Mouse (Mus musculus) hindbrain, embryonic 13.5 days (tissue): ENCODE measurements around the gene Epb41l3. TPM values are rescaled to one million over a fixed set of nuclear protein-coding genes. Genes with fewer than 3 reads are reported as not detected.

Experiments
- ATAC-seq: fragments of 200-750 bp; cut with Nextera tagmentation; 2 replicates; pipeline ENCODE4 v1.8.0; 2017; ENCODE audit warnings: moderate TSS enrichment; ENCODE audit not compliant: low FRiP score
- H3K27ac ChIP-seq: fragments of 300-500 bp; sonication (generic); 2 replicates; pipeline ENCODE4 v1.5.1; 2015; ENCODE audit warnings: inconsistent platforms, mild to moderate bottlenecking, moderate library complexity
- H3K27me3 ChIP-seq: fragments of 300-500 bp; sonication (generic); 2 replicates; pipeline ENCODE4 v1.6.1; 2015; ENCODE audit warnings: mild to moderate bottlenecking, inconsistent platforms
- H3K36me3 ChIP-seq: fragments of 300-500 bp; sonication (generic); 2 replicates; pipeline ENCODE4 v1.6.1; 2015; ENCODE audit warnings: mild to moderate bottlenecking, inconsistent platforms
- H3K4me1 ChIP-seq: fragments of 300-500 bp; sonication (generic); replicated peaks from 2 replicates; pipeline ENCODE4 v1.6.1; 2015; ENCODE audit warnings: inconsistent platforms
- H3K4me2 ChIP-seq: fragments of 300-500 bp; sonication (generic); 2 replicates; pipeline ENCODE4 v1.6.1; 2015; ENCODE audit warnings: inconsistent platforms, mild to moderate bottlenecking, moderate library complexity
- H3K4me3 ChIP-seq: fragments of 300-500 bp; sonication (generic); 2 replicates; pipeline ENCODE4 v1.5.1; 2015; ENCODE audit warnings: mild to moderate bottlenecking, inconsistent platforms
- H3K9ac ChIP-seq: fragments of 300-500 bp; sonication (generic); 2 replicates; pipeline ENCODE4 v1.6.1; 2015; ENCODE audit warnings: mild to moderate bottlenecking, inconsistent platforms
- H3K9me3 ChIP-seq: fragments of 300-500 bp; sonication (generic); 2 replicates; pipeline ENCODE4 v1.6.1; 2016; ENCODE audit warnings: inconsistent platforms
- WGBS: fragments of 180-500 bp; shearing (Covaris S2); methylation state at CpG from one replicate; pipeline ENCODE4 v1.1.7; 2015; 5-methylcytosine and 5-hydroxymethylcytosine counted together
- polyA plus RNA-seq: library from polyadenylated mRNA; unstranded; fragments of >200 nt; fragmentation: Nextera tagmentation; extraction: Ambion mirVana; gene quantifications from 2 replicates; pipeline ENCODE4 v1.2.1, GENCODE M21; 2015

Epb41l3 gene
- polyA plus RNA-seq, 1 experiment from 2014 or later: 75.4 TPM

- Histone ChIP-seq H3K36me3 (no peaks in the 10 kb centered on the region), H3K9ac (no peak overlapping the region), H3K27me3 (no peaks in the 10 kb centered on the region), H3K4me1 (peaks cover 3% of the 10 kb centered on the region), H3K9me3 (no peaks in the 10 kb centered on the region), H3K4me3 (no peak overlapping the region), H3K4me2 (no peak overlapping the region), H3K27ac (no peak overlapping the region)
- WGBS: 91% methylated on average over 6 of the region's 6 CpGs
- no peak for ATAC-seq
Measured at GRCm38 (mm10) chr17:69199827-69200226, 124.3 kb downstream of the Epb41l3 start.

GRCm38 (mm10) chr17:69200936-69201335 lies 125.5 kb downstream of the Epb41l3 start:
- Histone ChIP-seq H3K4me3 (no peak overlapping the region), H3K27me3 (no peaks in the 10 kb centered on the region), H3K9me3 (no peaks in the 10 kb centered on the region), H3K36me3 (no peaks in the 10 kb centered on the region), H3K4me2 (no peak overlapping the region), H3K9ac (no peak overlapping the region), H3K4me1 (no peaks in the 10 kb centered on the region; the same call in 1 of the 2 replicates), H3K27ac (no peak overlapping the region)
- 94% methylated on average over 8 of the region's 8 CpGs for WGBS
- no peak for ATAC-seq

GRCm38 (mm10) chr17:69205282-69205999 lies 130.0 kb downstream of the Epb41l3 start:
- H3K9me3 ChIP-seq: no peaks in the 10 kb centered on the region
- ATAC-seq: no peak
- no peak overlapping the region for H3K27ac ChIP-seq
- no peak overlapping the region for H3K4me3 ChIP-seq
- H3K9ac ChIP-seq: no peak overlapping the region
- peaks cover 7% of the 10 kb centered on the region for H3K36me3 ChIP-seq
- 91% methylated on average over 5 of the region's 5 CpGs for WGBS
- no peaks in the 10 kb centered on the region for H3K27me3 ChIP-seq
- peaks cover 24% of the 10 kb centered on the region for H3K4me1 ChIP-seq
- H3K4me2 ChIP-seq: no peak overlapping the region

- H3K4me2 ChIP-seq: no peak overlapping the region
Measured at GRCm38 (mm10) chr17:69207562-69208312, 132.3 kb downstream of the Epb41l3 start.

GRCm38 (mm10) chr17:69211065-69211464 lies 135.6 kb downstream of the Epb41l3 start:
- no peaks in the 10 kb centered on the region for H3K27me3 ChIP-seq
- H3K4me2 ChIP-seq: no peak overlapping the region
- H3K4me1 ChIP-seq: peaks cover 24% of the 10 kb centered on the region
- H3K9ac ChIP-seq: no peak overlapping the region
- peaks cover 20% of the 10 kb centered on the region for H3K36me3 ChIP-seq
- no peak for ATAC-seq
- no peak overlapping the region for H3K27ac ChIP-seq
- 0 out of 2 replicates have a peak, but pooled peaks cover 3% of the 10 kb centered on the region for H3K9me3 ChIP-seq
- H3K4me3 ChIP-seq: no peak overlapping the region

More at GRCm38 (mm10) chr17:69207562-69208312, 132.3 kb downstream of the Epb41l3 start:
- Histone ChIP-seq H3K27me3 (no peaks in the 10 kb centered on the region), H3K27ac (peak overlapping the region; percentile 70), H3K4me3 (peak overlapping the region; percentile 11; the same call in 1 of the 2 replicates), H3K9me3 (0 out of 2 replicates have a peak, but pooled peaks cover 3% of the 10 kb centered on the region), H3K36me3 (peaks cover 12% of the 10 kb centered on the region), H3K9ac (peak overlapping the region; percentile 51; the same call in 1 of the 2 replicates), H3K4me1 (peaks cover 24% of the 10 kb centered on the region)
- WGBS: 31% methylated on average over 15 of the region's 15 CpGs
- ATAC-seq: peak; percentile 67

GRCm38 (mm10) chr17:69216120-69216519 lies 140.6 kb downstream of the Epb41l3 start:
- Histone ChIP-seq H3K27me3 (no peaks in the 10 kb centered on the region), H3K36me3 (peaks cover 16% of the 10 kb centered on the region), H3K4me2 (no peak overlapping the region), H3K4me1 (no peaks in the 10 kb centered on the region), H3K9me3 (0 out of 2 replicates have a peak, but pooled peaks cover under 1% of the 10 kb centered on the region), H3K4me3 (no peak overlapping the region), H3K9ac (no peak overlapping the region), H3K27ac (no peak overlapping the region)
- no peak for ATAC-seq
- 95% methylated on average over 3 of the region's 3 CpGs for WGBS

GRCm38 (mm10) chr17:69220849-69221248 lies 145.4 kb downstream of the Epb41l3 start:
- ATAC-seq: no peak
- peaks cover 11% of the 10 kb centered on the region for H3K4me1 ChIP-seq
- H3K27ac ChIP-seq: no peak overlapping the region
- H3K9me3 ChIP-seq: no peaks in the 10 kb centered on the region
- H3K9ac ChIP-seq: no peak overlapping the region
- WGBS: 79% methylated on average over 7 of the region's 7 CpGs
- no peak overlapping the region for H3K4me3 ChIP-seq
- 0 out of 2 replicates have a peak, but pooled peaks cover 7% of the 10 kb centered on the region for H3K36me3 ChIP-seq
- no peak overlapping the region for H3K4me2 ChIP-seq
- no peaks in the 10 kb centered on the region for H3K27me3 ChIP-seq

GRCm38 (mm10) chr17:69221377-69221776 lies 145.9 kb downstream of the Epb41l3 start:
- ATAC-seq: no peak
- Histone ChIP-seq H3K4me2 (no peak overlapping the region), H3K36me3 (0 out of 2 replicates have a peak, but pooled peaks cover 7% of the 10 kb centered on the region), H3K4me1 (peaks cover 11% of the 10 kb centered on the region), H3K27me3 (no peaks in the 10 kb centered on the region), H3K9ac (no peak overlapping the region), H3K9me3 (no peaks in the 10 kb centered on the region), H3K4me3 (no peak overlapping the region), H3K27ac (no peak overlapping the region)
- 75% methylated on average over 6 of the region's 6 CpGs for WGBS

GRCm38 (mm10) chr17:69221966-69222692 lies 146.6 kb downstream of the Epb41l3 start:
- H3K27me3 ChIP-seq: no peaks in the 10 kb centered on the region
- H3K27ac ChIP-seq: no peak overlapping the region
- no peak for ATAC-seq
- no peak overlapping the region for H3K4me3 ChIP-seq
- no peaks in the 10 kb centered on the region for H3K9me3 ChIP-seq
- no peak overlapping the region for H3K9ac ChIP-seq
- H3K36me3 ChIP-seq: 0 out of 2 replicates have a peak, but pooled peaks cover 7% of the 10 kb centered on the region
- no peak overlapping the region for H3K4me2 ChIP-seq
- WGBS: 44% methylated on average over 10 of the region's 10 CpGs
- H3K4me1 ChIP-seq: peaks cover 15% of the 10 kb centered on the region

GRCm38 (mm10) chr17:69225996-69226395 lies 150.5 kb downstream of the Epb41l3 start:
- 88% methylated on average over 7 of the region's 7 CpGs for WGBS
- Histone ChIP-seq H3K9ac (no peak overlapping the region), H3K27ac (no peak overlapping the region), H3K4me2 (no peak overlapping the region), H3K4me3 (no peak overlapping the region), H3K4me1 (peaks cover 37% of the 10 kb centered on the region), H3K27me3 (no peaks in the 10 kb centered on the region), H3K9me3 (no peaks in the 10 kb centered on the region), H3K36me3 (no peaks in the 10 kb centered on the region)
- no peak for ATAC-seq

- H3K4me1 ChIP-seq: peaks cover 43% of the 10 kb centered on the region
- H3K36me3 ChIP-seq: no peaks in the 10 kb centered on the region
- H3K4me3 ChIP-seq: no peak overlapping the region
- no peaks in the 10 kb centered on the region for H3K9me3 ChIP-seq
- no peak overlapping the region for H3K9ac ChIP-seq
- H3K4me2 ChIP-seq: no peak overlapping the region
- ATAC-seq: no peak
- H3K27ac ChIP-seq: peak overlapping the region; percentile 44; the same call in 1 of the 2 replicates
- H3K27me3 ChIP-seq: no peaks in the 10 kb centered on the region
- 55% methylated on average over 9 of the region's 9 CpGs for WGBS
Measured at GRCm38 (mm10) chr17:69227426-69228014, 152.0 kb downstream of the Epb41l3 start.

GRCm38 (mm10) chr17:69229451-69229850 lies 154.0 kb downstream of the Epb41l3 start:
- no peak for ATAC-seq
- peak overlapping the region; percentile 71 for H3K27ac ChIP-seq

More at GRCm38 (mm10) chr17:69229451-69229850, 154.0 kb downstream of the Epb41l3 start:
- Histone ChIP-seq H3K9ac (0 out of 2 replicates have a peak overlapping the region, but pooled peaks have one; percentile 5), H3K36me3 (no peaks in the 10 kb centered on the region), H3K4me2 (no peak overlapping the region), H3K4me1 (peaks cover 37% of the 10 kb centered on the region), H3K4me3 (no peak overlapping the region), H3K9me3 (no peaks in the 10 kb centered on the region), H3K27me3 (no peaks in the 10 kb centered on the region)
- 71% methylated on average over 5 of the region's 5 CpGs for WGBS
